Mouse (Mus musculus) monocyte, adult 5-6 weeks (primary cell): Measurements from ENCODE around the gene Celf2. TPM values are rescaled to one million over a fixed set of nuclear protein-coding genes. Genes with fewer than 3 reads are reported as not detected.

Experiments used
- ATAC-seq: fragments of 153-309, 156-312 bp; replicated peaks from 2 replicates; pipeline ENCODE4 v1.8.0; 2017; ENCODE audit warnings: mild to moderate bottlenecking; ENCODE audit not compliant: low TSS enrichment, insufficient number of reproducible peaks, severe bottlenecking, poor library complexity, low FRiP score
- total RNA-seq: library from RNA; stranded (forward); fragments of 200-1000, 200-491, 200-594 nt; gene quantifications from 3 replicates; pipeline ENCODE4 v1.2.3, GENCODE M21; 2017

Gene Celf2
- total RNA-seq, 1 experiment from 2014 or later = 106 TPM

GRCm38 (mm10) chr2:6871281-6872130, 637.9 kb downstream of the Celf2 start:
- no peak for ATAC-seq

GRCm38 (mm10) chr2:6869956-6870710, 639.2 kb downstream of the Celf2 start:
- no peak for ATAC-seq

DNA sequence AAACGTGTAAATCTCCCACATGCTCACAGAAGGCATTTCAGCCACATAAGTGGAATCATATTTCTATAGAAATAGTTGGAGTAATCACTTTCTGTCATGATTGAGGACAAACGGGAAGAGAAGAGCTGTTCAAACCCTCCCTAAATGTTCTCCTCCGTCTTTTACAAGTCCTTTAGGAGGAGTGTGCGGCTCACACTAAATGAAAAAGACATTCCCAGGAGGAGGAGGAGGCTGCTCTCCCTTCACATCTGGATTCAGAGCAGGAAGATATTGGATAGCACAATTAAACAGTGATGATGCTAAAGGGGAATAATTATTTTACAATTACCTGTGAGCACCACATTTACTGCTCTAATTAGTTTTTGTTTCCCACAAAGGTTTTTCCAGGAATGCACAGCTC, 642.1 kb downstream of the Celf2 start:
- ATAC-seq = no peak

DNA sequence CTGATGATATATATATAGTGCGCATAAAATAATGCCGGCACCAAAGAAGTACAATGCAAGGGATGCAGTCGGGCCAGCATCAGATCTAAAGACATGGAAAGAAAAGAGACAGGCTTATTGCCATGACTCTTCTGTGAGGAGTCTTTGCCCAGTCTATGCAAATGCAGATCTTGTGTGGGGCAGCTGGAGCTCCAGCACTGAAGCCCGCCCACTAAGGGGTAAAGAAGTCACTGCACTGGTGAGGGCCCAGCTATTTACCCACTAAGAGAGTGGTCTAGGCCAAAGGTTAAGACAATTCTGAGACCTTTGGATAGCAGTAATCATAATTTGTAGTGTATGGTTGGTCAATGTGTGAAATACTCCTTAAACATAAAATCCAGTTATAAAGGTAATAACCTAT, 643.6 kb downstream of the Celf2 start:
- ATAC-seq = no peak

GRCm38 (mm10) chr2:6850102-6850644, 659.2 kb downstream of the Celf2 start:
- ATAC-seq = no peak

GRCm38 (mm10) chr2:6849388-6849787, 660.0 kb downstream of the Celf2 start:
- no peak for ATAC-seq

DNA sequence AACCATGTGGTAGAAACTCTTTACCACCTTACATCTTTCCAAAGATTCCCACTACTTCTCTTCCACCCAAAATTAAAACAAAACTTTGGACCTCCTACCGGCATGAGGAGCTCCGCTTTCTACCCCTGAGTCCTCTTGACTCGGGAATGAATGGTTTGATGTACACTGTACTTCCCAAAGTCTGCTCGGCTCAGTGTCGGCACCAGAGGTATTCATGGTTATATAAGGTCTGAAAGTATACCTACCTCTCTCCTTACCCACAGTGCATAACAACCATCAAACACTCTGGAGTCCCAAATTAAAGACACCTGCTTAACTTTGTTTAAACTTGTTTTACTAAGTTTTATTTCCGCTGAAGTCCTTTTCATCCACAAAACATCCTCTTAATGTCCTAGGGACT, 679.3 kb downstream of the Celf2 start:
- ATAC-seq = no peak

- ATAC-seq = no peak
Measured at GRCm38 (mm10) chr2:6827583-6827982, 681.8 kb downstream of the Celf2 start.

- ATAC-seq = no peak
Measured at GRCm38 (mm10) chr2:6823021-6823420, 686.3 kb downstream of the Celf2 start.

- ATAC-seq = no peak
Measured at GRCm38 (mm10) chr2:6821593-6821992, 687.8 kb downstream of the Celf2 start.

DNA sequence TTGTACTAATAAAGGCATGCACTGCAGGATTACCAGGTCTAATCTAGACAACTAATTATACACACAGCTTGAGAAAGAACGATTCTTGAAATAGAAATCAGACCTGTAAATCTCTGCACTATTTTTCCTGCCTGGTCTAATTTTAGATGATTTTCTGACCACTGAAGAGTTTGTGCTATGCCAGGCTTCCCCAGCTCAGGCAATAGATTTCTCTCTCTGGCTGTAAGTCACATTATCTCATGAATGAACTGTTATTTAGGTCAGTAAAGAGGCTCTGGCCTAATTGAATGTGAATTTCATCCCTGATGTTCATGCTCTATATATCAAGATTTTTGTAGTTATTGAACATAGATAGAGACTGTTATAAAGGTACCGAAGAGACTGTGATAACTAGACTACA, 694.1 kb downstream of the Celf2 start:
- no peak for ATAC-seq

- ATAC-seq = no peak
Measured at GRCm38 (mm10) chr2:6808736-6809135, 700.6 kb downstream of the Celf2 start.

DNA sequence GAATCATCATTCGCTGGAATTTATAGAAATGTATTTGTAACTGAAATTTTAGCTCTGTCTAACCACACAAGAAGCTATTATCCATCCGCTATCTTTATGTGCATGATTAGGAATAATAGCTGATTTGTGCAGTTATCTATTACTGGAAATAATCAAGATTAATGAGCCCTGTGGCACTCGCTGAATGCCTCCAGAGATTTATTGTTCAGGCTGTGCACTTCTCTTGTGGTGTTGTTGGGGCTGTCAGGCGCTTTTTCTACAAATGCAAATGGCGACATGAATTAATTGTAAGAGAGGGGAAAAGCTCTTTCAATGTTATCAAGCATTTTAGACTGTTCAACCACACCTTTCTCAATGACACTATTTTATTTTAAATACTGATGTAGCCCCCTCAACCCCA, 712.6 kb downstream of the Celf2 start:
- ATAC-seq = no peak

DNA sequence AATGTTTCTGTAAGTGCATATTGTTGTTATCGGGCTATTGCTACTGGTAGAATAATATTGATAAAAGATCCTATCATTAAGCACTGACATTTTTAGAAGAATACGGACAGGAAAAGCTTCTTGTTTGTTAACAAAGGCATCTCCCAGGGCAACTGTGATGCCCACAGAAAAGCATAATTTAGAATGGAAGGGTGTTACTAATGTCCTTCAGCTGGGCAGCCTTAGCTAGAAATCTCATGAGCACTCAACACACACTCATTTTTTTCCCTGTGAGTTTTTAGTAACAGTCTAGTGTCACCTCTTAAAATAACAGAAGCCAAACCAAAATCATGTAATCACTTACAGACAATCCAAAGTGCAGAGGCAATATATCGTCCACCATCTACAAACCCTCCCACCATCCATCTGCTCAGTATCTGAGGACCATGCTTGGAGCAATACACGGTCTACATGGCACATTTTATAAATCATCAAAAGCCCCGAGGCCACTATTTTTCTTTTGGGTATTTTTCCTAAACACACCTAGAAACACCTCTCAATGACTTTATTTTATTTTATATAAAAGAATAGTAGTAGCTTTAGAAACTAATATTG, 713.3 kb downstream of the Celf2 start:
- no peak for ATAC-seq

DNA sequence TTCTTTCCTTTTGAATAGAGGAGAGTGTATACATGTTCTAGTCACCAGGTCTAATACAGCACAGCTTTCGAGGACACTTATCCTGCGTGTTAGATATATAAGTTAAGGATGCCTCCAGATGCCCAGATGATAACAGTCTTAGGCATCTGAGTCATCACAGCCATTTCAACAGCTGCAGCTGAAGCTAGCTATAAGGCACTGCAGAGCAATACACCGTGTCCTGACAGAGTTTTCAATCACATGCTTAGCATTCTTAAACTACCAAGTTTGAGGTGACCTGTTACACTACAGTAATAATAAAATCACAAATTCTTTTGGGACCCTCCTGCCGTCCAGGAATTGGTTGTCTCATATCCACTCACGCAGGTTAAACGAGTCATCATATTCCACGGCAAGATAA, 714.5 kb downstream of the Celf2 start:
- ATAC-seq = no peak

DNA sequence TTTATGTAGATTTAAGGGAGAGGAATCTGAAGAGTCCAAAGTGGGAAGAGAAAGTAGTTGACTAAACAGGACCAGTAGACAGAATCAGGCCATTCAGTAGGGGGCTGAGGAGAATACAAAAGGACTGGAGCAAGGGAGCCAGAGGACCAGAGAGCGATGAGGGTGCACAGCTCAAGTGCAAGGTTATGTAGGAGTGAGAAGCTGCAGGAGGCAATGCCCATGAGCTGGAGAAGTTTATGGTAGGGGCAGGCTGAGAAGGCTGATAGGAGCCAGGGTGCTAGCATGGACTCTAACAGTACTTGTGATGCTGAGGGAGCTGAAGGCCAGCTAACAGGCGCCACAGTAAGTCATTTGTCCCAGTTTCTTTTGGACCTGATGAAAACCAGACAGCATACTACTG, 718.5 kb downstream of the Celf2 start:
- ATAC-seq = no peak

GRCm38 (mm10) chr2:6786494-6787144, 722.7 kb downstream of the Celf2 start:
- no peak for ATAC-seq

GRCm38 (mm10) chr2:6770214-6770613, 739.1 kb downstream of the Celf2 start:
- ATAC-seq = no peak

- ATAC-seq = no peak
Measured at GRCm38 (mm10) chr2:6762381-6762780, 747.0 kb downstream of the Celf2 start.
